Mouse (Mus musculus) NIH3T3 (cell line): Measurements from ENCODE around the gene Zc3h12c.

Source experiments
- DNase-seq: peaks from one replicate; pipeline ENCODE4 v3.0.0-alpha.2; 2012; ENCODE audit warnings: low read depth

Gene Zc3h12c

GRCm38 (mm10) chr9:52167863-52168685, at the start of gene Zc3h12c:
Gene Zc3h12c (minus strand): TSS chr9:52168572.
- peak; percentile 70 for DNase-seq

DNA sequence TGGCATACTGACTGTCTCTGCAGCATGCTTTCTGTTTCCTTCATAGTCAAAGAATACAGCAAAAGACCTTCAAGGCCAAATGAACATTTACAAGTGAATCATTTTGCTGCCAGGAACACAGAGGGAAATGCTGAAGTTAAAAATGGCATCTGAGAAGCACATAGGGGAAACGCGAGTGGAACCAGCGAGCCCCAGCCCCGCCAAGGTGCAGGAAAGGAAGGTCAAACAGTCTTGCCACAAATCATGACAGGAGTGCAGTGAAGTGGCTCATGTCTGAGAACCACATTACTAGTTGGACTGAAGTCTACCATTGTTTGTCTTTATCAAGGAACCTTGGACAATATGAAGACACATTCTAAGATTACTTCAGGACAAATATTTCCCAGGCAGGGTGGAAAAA, 49.3 kb upstream of the Zc3h12c start:
- DNase-seq, result no peak

DNA sequence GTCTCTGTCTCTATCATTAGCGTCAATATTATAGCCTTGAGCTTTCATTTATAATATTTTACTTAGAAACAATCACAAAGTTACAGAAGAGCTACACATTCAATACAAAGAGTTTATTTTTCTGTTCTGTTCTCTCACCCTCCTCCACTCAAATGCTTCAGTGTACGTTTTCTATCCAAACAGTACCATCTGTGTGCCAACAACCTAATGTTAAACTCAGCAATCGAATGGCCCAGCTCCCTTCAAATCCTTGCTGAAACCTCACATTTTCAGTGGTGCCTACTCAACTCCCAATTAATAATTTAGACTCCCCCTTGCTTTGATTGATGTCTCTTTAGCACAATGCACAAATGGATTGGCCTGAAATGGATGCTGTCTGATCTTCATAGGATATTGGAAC, 46.9 kb upstream of the Zc3h12c start:
- DNase-seq, result no peak

- DNase-seq, result no peak
Measured at GRCm38 (mm10) chr9:52212416-52212815, 44.0 kb upstream of the Zc3h12c start.

DNA sequence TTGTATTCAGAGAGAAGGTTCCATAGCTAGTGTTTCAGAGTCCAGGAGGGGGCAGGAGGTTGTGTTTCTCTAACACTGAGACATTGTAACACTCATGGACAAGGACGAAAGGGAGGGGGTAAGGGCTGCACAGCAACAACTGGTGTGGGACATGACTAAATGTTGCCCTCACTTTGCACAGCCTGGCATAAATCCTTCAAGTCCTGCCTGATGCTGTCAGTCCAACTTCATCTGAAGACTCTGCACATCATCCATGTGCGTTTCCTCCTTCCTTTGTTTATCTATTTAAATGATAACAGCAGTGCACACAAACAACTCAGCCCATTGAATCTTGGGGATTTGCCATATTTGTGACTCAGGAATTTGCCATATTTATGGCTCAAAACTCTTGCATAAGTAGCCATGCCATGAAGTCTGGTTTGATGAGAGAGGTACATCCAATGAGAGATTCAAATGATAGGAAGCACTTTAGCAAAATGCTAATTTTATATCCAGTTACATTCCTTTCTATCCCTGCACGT, 40.2 kb upstream of the Zc3h12c start:
- peak; percentile 58 for DNase-seq

DNA sequence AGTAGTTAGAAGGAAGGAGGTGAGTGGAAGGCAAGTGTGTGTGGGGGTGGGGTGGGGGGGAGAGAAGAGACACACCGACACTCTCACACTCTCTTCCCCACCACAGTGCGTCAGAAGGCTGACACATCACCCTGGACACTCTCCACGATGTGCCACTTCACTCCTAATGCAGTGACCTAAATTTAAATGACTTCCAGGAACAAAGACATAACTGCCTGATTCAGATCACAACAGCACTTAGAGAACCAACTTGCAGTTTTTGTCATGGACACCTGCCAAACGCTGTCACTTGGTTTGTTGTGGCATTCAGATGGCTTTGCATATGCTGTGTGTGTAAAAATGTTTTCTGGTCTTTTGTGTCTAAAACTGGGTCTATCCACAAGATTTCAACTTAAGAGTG, 34.8 kb upstream of the Zc3h12c start:
- no peak for DNase-seq

DNA sequence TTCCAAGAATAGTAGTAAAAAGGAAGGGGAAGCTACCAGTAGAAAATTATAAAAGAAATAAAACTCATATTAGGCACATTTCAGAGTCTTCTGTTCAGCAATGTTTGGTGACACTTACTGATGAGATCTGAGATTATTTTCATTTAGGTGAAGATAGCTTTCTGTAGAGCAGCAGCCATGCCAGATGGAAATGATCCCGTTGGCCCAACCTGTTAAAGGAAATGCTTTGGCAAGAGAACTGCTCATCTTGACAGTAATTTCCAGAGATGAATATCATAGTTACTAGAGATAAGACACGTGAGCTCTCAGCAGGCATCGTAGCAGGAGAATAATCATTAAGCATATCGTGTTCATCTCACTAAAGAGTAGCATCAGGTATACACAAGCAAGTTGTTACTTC, 31.9 kb upstream of the Zc3h12c start:
- no peak for DNase-seq

DNA sequence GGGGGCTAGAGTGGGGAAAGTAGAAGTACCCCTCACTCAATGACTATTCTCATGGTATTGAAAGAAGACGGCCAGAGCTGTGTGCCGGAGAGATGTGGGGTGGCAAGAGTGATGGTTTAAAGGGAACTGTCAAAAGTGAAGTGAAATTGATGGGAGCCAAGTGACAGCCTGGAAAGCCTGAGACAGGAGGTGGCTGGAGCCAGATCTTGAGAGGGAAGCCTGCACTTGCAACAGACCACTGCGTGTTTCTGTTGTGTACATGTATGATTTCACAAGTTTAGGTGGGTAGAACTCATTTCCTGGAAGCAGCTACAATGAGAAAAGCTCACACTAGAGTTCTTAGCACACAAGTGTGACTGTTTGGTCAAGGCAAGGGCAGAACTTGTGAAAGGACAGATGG, 27.5 kb upstream of the Zc3h12c start:
- DNase-seq, result no peak

- no peak for DNase-seq
Measured at GRCm38 (mm10) chr9:52193851-52194250, 25.5 kb upstream of the Zc3h12c start.

DNA sequence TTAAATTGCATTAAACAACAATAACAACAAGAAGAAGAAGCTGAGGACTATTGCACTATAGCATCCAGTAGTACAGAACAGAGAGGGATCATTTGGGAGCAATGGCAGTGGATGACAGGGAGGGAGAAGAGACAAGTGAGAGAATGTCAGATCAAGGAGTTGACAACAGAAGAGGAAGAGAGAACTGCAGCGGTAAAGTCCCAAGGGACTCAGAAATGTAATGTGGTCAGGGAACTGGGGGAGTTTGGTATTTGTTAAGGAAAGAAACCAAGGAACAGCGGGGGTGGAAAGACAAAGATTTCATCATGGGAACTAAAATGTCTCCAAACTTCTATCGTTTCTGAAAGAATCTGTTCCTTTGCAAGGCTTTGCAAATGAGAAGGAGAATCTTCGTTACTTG, 22.5 kb upstream of the Zc3h12c start:
- no peak for DNase-seq

GRCm38 (mm10) chr9:52188106-52188505, 19.7 kb upstream of the Zc3h12c start:
- DNase-seq, result no peak

DNA sequence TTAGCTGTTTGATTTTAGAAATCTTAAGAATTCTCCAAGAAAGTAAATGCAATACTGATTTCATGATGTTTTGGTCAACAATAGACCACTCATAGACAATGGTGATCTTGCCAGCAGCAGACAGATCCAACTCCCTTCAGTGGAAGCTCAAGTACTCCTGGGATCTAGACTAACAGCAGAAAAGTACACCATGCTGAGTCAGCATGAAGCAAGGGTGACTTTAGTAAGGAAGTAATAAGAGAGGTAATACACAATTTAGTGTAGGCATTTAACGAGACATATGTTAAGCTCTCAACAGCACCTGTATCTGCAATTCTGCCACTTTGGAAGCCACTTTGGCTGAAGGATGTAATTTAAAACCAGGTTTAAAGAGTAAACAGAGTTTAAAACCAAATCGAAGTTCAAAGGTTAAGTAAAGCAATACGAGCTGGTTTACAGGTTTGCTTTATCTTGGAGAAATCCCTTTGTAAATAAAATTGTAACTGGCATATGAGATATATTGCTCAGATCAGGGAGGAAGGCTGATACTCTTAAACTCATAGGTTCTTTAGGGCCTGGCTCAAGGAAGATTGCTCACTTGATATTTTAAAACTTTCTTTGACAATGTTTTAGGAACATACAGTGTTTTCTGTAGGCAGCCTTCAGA, 18.0 kb upstream of the Zc3h12c start:
- DNase-seq, result no peak

DNA sequence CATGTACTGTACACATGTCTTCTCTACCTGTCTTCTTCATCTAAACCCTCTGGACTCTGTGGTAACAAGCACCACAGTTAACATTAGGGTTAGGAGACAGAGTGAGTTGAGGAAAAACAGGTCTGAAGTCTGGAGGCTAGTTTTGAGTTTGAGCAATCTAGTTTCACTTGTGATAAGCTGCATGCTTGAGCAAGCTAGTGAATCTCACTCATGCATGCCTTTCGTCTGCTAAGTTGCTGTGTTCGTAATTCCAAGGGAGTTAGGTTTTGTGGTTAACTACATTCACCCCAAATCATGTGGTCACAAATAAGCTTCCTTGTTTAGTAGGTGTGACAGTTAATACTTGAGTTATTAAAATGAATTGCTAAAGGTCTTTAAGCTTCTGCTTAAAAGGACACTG, 13.0 kb upstream of the Zc3h12c start:
- DNase-seq, result no peak

GRCm38 (mm10) chr9:52180851-52181250, 12.5 kb upstream of the Zc3h12c start:
- no peak for DNase-seq

GRCm38 (mm10) chr9:52175257-52175859, 7.0 kb upstream of the Zc3h12c start:
- no peak for DNase-seq

DNA sequence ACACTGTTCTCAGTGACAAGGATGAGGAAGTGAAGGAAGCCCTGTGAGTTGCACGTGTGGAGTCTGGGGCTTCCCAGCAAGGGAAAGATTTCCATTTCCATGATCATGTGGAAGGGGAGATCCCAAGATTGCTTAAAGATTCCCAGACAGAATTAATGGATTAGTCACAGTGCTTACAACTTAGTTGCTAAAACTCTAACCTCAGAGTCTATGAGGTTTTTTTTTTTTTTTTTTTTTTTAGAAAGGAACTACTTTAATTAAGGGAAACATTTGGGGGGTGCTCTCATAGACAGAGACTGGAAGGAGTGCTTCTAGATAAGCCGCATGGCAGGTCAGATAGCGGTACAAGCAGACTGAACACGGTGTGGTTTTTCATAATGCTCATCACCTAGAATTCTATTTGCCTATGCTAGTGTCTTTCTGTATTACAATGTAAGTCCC, 6.3 kb upstream of the Zc3h12c start:
- DNase-seq, result no peak

DNA sequence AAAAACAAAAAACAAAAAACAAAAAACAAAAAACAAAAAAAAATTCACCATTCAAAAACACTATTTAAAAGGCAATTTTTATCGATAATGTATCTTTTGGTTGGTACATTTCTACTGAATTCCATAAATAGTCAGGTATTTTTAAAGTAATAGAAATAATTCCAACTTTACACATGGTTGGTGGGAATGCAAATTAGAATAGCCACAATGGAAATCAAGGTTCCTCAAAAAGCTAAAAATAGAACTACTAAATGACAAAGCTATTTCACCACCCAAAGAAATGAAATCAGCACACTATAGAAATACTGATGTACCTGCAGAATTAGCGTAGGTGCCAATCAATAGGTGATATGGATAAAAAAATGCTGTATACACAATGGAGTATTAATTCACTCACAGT, 5.6 kb upstream of the Zc3h12c start:
- DNase-seq, result no peak

- peak; percentile 35 for DNase-seq
Measured at GRCm38 (mm10) chr9:52172550-52172949, 4.2 kb upstream of the Zc3h12c start.

DNA sequence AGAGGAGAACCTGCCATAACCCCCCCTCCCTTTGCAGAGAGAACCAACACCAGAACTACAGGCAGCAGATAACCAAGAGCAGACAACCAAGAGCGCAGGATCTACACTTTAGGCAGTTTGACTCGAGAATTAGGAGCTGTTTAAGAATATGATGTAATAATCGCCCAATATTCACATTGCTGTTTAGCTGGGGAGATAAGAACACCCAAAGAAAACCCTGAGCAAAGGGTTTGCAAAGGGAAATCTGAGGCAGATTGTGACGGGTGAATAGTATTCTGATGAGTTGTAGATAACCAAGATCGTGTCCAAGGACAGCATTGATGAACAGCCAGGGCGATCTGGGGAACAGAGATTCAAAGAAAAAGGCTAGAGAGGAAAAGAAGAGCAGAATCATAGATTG, 2.3 kb upstream of the Zc3h12c start:
- no peak for DNase-seq

GRCm38 (mm10) chr9:52170131-52170530, 1.8 kb upstream of the Zc3h12c start:
- no peak for DNase-seq

DNA sequence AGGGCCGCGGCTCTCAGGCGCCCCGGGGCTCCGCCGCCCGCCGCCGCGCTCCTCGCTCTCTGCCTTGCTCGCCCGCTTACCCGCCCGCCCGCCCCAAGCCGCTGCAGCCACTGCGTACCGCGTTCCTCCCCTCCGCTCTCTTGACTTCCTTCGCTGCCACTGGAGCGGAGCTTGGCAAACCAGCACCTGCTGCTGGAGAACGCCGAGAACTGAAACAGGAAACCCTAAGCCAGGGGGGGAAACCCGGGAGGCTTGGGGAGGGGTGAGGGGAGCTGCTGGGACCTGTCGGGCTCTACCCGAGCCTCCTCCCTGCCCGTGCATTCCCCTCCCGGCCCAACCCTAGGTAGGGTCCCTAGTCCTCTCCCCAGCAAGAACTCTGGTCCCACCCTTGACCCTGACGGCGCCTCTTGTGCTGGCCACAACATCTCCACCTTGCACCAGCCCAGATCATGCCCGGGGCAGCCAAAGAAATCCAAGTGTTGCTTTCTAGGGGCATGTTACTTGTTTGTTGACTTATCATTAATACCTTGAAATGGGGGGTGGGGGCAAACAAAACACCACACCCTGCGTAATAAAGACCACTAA, 406 bp upstream of the Zc3h12c start:
- DNase-seq, result peak; percentile 87

- peak; percentile 68 for DNase-seq
Measured at GRCm38 (mm10) chr9:52167506-52167862, 888 bp downstream of the Zc3h12c start.

DNA sequence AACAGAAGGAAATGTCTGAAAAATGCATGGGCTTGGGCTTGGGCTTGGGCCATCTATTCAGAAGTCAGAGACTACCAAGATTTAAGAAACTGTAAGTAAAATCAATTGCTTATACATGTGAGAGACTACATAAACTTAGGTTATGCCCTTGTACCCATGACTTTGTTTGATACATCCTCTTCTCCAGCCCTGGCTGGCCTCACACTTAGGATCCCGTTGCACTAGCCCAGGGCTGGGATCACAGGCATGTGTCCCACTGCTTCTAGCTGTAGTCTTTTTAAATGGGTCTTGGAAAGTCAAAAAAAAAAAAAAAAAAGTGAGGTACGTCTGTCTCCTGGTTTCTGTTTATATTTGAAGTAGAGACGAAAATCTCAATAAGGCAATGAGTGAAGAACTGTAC, 1.3 kb downstream of the Zc3h12c start:
- peak; percentile 28 for DNase-seq
